Mouse (Mus musculus): ENCODE measurements around the gene Grik2. TPM values are rescaled to one million over a fixed set of nuclear protein-coding genes. Genes with fewer than 3 reads are reported as not detected.
"Not testable (repeated sequence)": the region's sequence is repeated elsewhere in the genome, so short reads cannot be mapped to it uniquely, and the experiment has no call there.

Grik2 gene
- polyA plus RNA-seq, 1 experiment from 2014 or later: 32.2 TPM

- Histone ChIP-seq H3K9me3 (no peaks in the 10 kb centered on the region), H3K4me1 (replicated peaks) (no peaks in the 10 kb centered on the region), H3K4me2 (no peak overlapping the region), H3K27ac (no peak overlapping the region), H3K27me3 (no peaks in the 10 kb centered on the region), H3K36me3 (no peaks in the 10 kb centered on the region), H3K4me3 (no peak overlapping the region), H3K9ac (no peak overlapping the region)
- ATAC-seq (ENCODE audit: low FRiP score): 0 out of 2 replicates have a peak, but pooled peaks have one; percentile 59
Observed at GRCm38 (mm10) chr10:49453535-49453934, 335.0 kb downstream of the Grik2 start.

GRCm38 (mm10) chr10:49441369-49441768, 347.2 kb downstream of the Grik2 start:
- Histone ChIP-seq H3K27ac (no peak overlapping the region), H3K27me3 (no peaks in the 10 kb centered on the region), H3K36me3 (no peaks in the 10 kb centered on the region), H3K4me1 (replicated peaks) (no peaks in the 10 kb centered on the region), H3K4me3 (no peak overlapping the region), H3K4me2 (no peak overlapping the region), H3K9me3 (no peaks in the 10 kb centered on the region), H3K9ac (no peak overlapping the region)
- no peak for ATAC-seq (ENCODE audit: low FRiP score)
- 79% methylated on average over 1 of the region's 1 CpGs for WGBS

GRCm38 (mm10) chr10:49437057-49437456, 351.5 kb downstream of the Grik2 start:
- no peak for ATAC-seq (ENCODE audit: low FRiP score)
- H3K4me3 ChIP-seq: no peak overlapping the region
- no peak overlapping the region for H3K27ac ChIP-seq
- no peak overlapping the region for H3K4me2 ChIP-seq
- no peak overlapping the region for H3K9ac ChIP-seq
- 63% methylated on average over 2 of the region's 2 CpGs for WGBS
- H3K36me3 ChIP-seq: no peaks in the 10 kb centered on the region
- H3K9me3 ChIP-seq: no peaks in the 10 kb centered on the region
- H3K4me1 ChIP-seq (replicated peaks): no peaks in the 10 kb centered on the region
- H3K27me3 ChIP-seq: no peaks in the 10 kb centered on the region

- H3K27me3 ChIP-seq: no peaks in the 10 kb centered on the region
- ATAC-seq (ENCODE audit: low FRiP score): no peak
- WGBS: 76% methylated on average over 2 of the region's 2 CpGs
- H3K36me3 ChIP-seq: no peaks in the 10 kb centered on the region
- H3K9me3 ChIP-seq: no peaks in the 10 kb centered on the region
- no peak overlapping the region for H3K4me3 ChIP-seq
- H3K4me1 ChIP-seq (replicated peaks): no peaks in the 10 kb centered on the region
- no peak overlapping the region for H3K9ac ChIP-seq
- no peak overlapping the region for H3K4me2 ChIP-seq
- no peak overlapping the region for H3K27ac ChIP-seq
Observed at GRCm38 (mm10) chr10:49436301-49436700, 352.3 kb downstream of the Grik2 start.

- Histone ChIP-seq H3K9me3 (no peaks in the 10 kb centered on the region), H3K27me3 (no peaks in the 10 kb centered on the region), H3K9ac (no peak overlapping the region), H3K4me3 (no peak overlapping the region), H3K4me2 (no peak overlapping the region), H3K27ac (no peak overlapping the region), H3K4me1 (replicated peaks) (no peaks in the 10 kb centered on the region), H3K36me3 (no peaks in the 10 kb centered on the region)
- no peak for ATAC-seq (ENCODE audit: low FRiP score)
- WGBS: 88% methylated on average over 2 of the region's 2 CpGs
Observed at GRCm38 (mm10) chr10:49432825-49433224, 355.7 kb downstream of the Grik2 start.

GRCm38 (mm10) chr10:49417206-49417605, 371.4 kb downstream of the Grik2 start:
- not testable (repeated sequence) for H3K9ac ChIP-seq; H3K36me3 ChIP-seq; H3K4me3 ChIP-seq; ATAC-seq (ENCODE audit: low FRiP score); H3K27me3 ChIP-seq; H3K27ac ChIP-seq; H3K4me1 ChIP-seq (replicated peaks); H3K9me3 ChIP-seq; H3K4me2 ChIP-seq
- WGBS: 69% methylated on average over 1 of the region's 1 CpGs

- 71% methylated on average over 3 of the region's 3 CpGs for WGBS
- Histone ChIP-seq H3K27ac (no peak overlapping the region), H3K4me1 (replicated peaks) (no peaks in the 10 kb centered on the region), H3K4me3 (no peak overlapping the region), H3K27me3 (no peaks in the 10 kb centered on the region), H3K36me3 (no peaks in the 10 kb centered on the region), H3K4me2 (no peak overlapping the region), H3K9me3 (no peaks in the 10 kb centered on the region), H3K9ac (no peak overlapping the region)
- no peak for ATAC-seq (ENCODE audit: low FRiP score)
Observed at GRCm38 (mm10) chr10:49382996-49383395, 405.6 kb downstream of the Grik2 start.

- H3K27ac ChIP-seq: no peak overlapping the region
- H3K4me2 ChIP-seq: no peak overlapping the region
- no peak overlapping the region for H3K9ac ChIP-seq
- no peaks in the 10 kb centered on the region for H3K36me3 ChIP-seq
- no peak overlapping the region for H3K4me3 ChIP-seq
- 59% methylated on average over 2 of the region's 2 CpGs for WGBS
- H3K9me3 ChIP-seq: no peaks in the 10 kb centered on the region
- no peaks in the 10 kb centered on the region for H3K4me1 ChIP-seq (replicated peaks)
- no peaks in the 10 kb centered on the region for H3K27me3 ChIP-seq
- no peak for ATAC-seq (ENCODE audit: low FRiP score)
Observed at GRCm38 (mm10) chr10:49381852-49382251, 406.7 kb downstream of the Grik2 start.

GRCm38 (mm10) chr10:49368601-49369000, 420.0 kb downstream of the Grik2 start:
- H3K4me3 ChIP-seq: no peak overlapping the region
- no peaks in the 10 kb centered on the region for H3K36me3 ChIP-seq
- no peak overlapping the region for H3K9ac ChIP-seq
- no peaks in the 10 kb centered on the region for H3K4me1 ChIP-seq (replicated peaks)
- H3K27ac ChIP-seq: no peak overlapping the region
- H3K4me2 ChIP-seq: no peak overlapping the region
- H3K9me3 ChIP-seq: no peaks in the 10 kb centered on the region
- H3K27me3 ChIP-seq: no peaks in the 10 kb centered on the region
- WGBS: 91% methylated on average over 2 of the region's 2 CpGs
- no peak for ATAC-seq (ENCODE audit: low FRiP score)

- H3K9ac ChIP-seq: no peak overlapping the region
- no peak overlapping the region for H3K4me3 ChIP-seq
- H3K27me3 ChIP-seq: no peaks in the 10 kb centered on the region
- H3K36me3 ChIP-seq: no peaks in the 10 kb centered on the region
- H3K4me1 ChIP-seq (replicated peaks): no peaks in the 10 kb centered on the region
- no peak overlapping the region for H3K4me2 ChIP-seq
- H3K27ac ChIP-seq: no peak overlapping the region
- H3K9me3 ChIP-seq: no peaks in the 10 kb centered on the region
- ATAC-seq (ENCODE audit: low FRiP score): no peak
Observed at GRCm38 (mm10) chr10:49365262-49365661, 423.3 kb downstream of the Grik2 start.

GRCm38 (mm10) chr10:49322413-49322812, 466.2 kb downstream of the Grik2 start:
- Histone ChIP-seq H3K4me1 (replicated peaks) (no peaks in the 10 kb centered on the region), H3K36me3 (no peaks in the 10 kb centered on the region), H3K9ac (no peak overlapping the region), H3K4me2 (no peak overlapping the region), H3K27me3 (no peaks in the 10 kb centered on the region), H3K4me3 (no peak overlapping the region), H3K27ac (no peak overlapping the region), H3K9me3 (no peaks in the 10 kb centered on the region)
- peak; percentile 80; the same call in 1 of the 2 replicates for ATAC-seq (ENCODE audit: low FRiP score)

GRCm38 (mm10) chr10:49319880-49320279, 468.7 kb downstream of the Grik2 start:
- no peaks in the 10 kb centered on the region for H3K27me3 ChIP-seq
- H3K9me3 ChIP-seq: no peaks in the 10 kb centered on the region
- WGBS: 91% methylated on average over 2 of the region's 2 CpGs
- no peaks in the 10 kb centered on the region for H3K36me3 ChIP-seq
- H3K27ac ChIP-seq: no peak overlapping the region
- no peak overlapping the region for H3K4me3 ChIP-seq
- H3K4me2 ChIP-seq: no peak overlapping the region
- H3K4me1 ChIP-seq (replicated peaks): no peaks in the 10 kb centered on the region
- no peak for ATAC-seq (ENCODE audit: low FRiP score)
- no peak overlapping the region for H3K9ac ChIP-seq

GRCm38 (mm10) chr10:49256247-49256939, 532.2 kb downstream of the Grik2 start:
- H3K4me1 ChIP-seq (replicated peaks): peaks cover 6% of the 10 kb centered on the region
- H3K27ac ChIP-seq: peak overlapping the region; percentile 76
- no peaks in the 10 kb centered on the region for H3K27me3 ChIP-seq
- 0 out of 2 replicates have a peak overlapping the region, but pooled peaks have one; percentile 17 for H3K4me2 ChIP-seq
- WGBS: 9% methylated on average over 2 of the region's 2 CpGs
- no peaks in the 10 kb centered on the region for H3K9me3 ChIP-seq
- no peak overlapping the region for H3K4me3 ChIP-seq
- ATAC-seq (ENCODE audit: low FRiP score): peak; percentile 92
- no peak overlapping the region for H3K9ac ChIP-seq
- H3K36me3 ChIP-seq: no peaks in the 10 kb centered on the region

Data from hindbrain, embryonic 13.5 days (tissue).